Mouse (Mus musculus): ENCODE results near the gene Tmem102. TPM values are rescaled to one million over a fixed set of nuclear protein-coding genes. Genes with fewer than 3 reads are reported as not detected.

Tmem102 gene
- polyA plus RNA-seq, 1 experiment from 2014 or later = 0.65 TPM

DNA sequence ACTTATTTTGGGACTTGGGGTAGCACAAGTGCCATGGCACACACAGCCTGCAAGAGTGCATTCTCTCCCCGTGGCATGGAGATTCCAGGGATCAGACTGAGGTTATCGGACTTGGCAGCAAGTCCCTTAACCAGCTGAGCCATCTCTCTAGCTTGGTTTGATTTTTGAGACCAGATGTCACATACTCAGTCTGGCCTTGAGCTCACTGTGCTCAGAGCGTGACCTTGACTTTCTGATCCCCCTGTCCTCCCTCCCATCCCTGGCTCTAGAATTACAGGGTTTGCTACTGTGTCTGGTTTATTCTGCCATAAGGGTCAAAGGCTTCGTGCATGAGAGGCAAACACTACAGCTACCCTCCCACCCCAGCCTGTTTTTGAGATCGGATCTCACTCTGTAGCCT, 16.0 kb downstream of the Tmem102 start:
- no peaks in the 10 kb centered on the region for H3K4me1 ChIP-seq (replicated peaks; ENCODE audit: control insufficient read depth, insufficient read depth, low read length)
- 72% methylated on average over 5 of the region's 5 CpGs for WGBS
- H3K27ac ChIP-seq (ENCODE audit: low read depth, low read length) = no peak overlapping the region
- H3K9ac ChIP-seq (ENCODE audit: low read length) = no peak overlapping the region
- no peaks in the 10 kb centered on the region for H3K9me3 ChIP-seq (ENCODE audit: control insufficient read depth, low read length)
- no peaks in the 10 kb centered on the region for H3K27me3 ChIP-seq (ENCODE audit: control insufficient read depth, insufficient read depth, low read length)
- ATAC-seq (replicated peaks; ENCODE audit: low FRiP score) (no peak), DNase-seq (ENCODE audit: low spot score) (no peak)
- no peak overlapping the region for H3K4me3 ChIP-seq (ENCODE audit: low read depth, low read length)
- no peaks in the 10 kb centered on the region for H3K36me3 ChIP-seq (ENCODE audit: control insufficient read depth, insufficient read depth, low read length)
- H3K4me2 ChIP-seq (ENCODE audit: low read depth, low read length, severe bottlenecking) = no peak overlapping the region

DNA sequence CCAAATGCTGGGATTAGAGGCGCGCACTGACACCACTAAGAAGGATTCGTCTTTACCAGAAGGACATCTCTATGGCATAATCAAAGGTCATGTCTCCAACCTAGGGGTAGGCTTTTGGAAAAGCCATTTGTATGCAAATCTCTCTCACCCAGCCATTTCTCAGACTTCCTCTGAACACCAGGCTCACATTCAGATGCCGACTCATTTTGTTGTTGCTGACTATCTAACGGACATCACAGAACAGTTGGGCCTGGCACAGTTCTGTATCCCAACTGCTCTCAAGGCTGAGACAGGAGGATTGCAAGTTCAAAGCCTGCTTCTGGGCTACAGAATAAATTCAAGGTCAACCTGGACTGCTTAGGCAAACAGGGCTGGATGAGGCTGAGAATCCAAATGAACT, 18.1 kb downstream of the Tmem102 start:
- no peaks in the 10 kb centered on the region for H3K4me1 ChIP-seq (replicated peaks; ENCODE audit: control insufficient read depth, insufficient read depth, low read length)
- no peaks in the 10 kb centered on the region for H3K36me3 ChIP-seq (ENCODE audit: control insufficient read depth, insufficient read depth, low read length)
- 91% methylated on average over 5 of the region's 5 CpGs for WGBS
- no peak overlapping the region for H3K9ac ChIP-seq (ENCODE audit: low read length)
- ATAC-seq (replicated peaks; ENCODE audit: low FRiP score) (no peak), DNase-seq (ENCODE audit: low spot score) (no peak)
- no peak overlapping the region for H3K4me2 ChIP-seq (ENCODE audit: low read depth, low read length, severe bottlenecking)
- H3K4me3 ChIP-seq (ENCODE audit: low read depth, low read length) = no peak overlapping the region
- H3K9me3 ChIP-seq (ENCODE audit: control insufficient read depth, low read length) = no peaks in the 10 kb centered on the region
- no peak overlapping the region for H3K27ac ChIP-seq (ENCODE audit: low read depth, low read length)
- H3K27me3 ChIP-seq (ENCODE audit: control insufficient read depth, insufficient read depth, low read length) = no peaks in the 10 kb centered on the region

DNA sequence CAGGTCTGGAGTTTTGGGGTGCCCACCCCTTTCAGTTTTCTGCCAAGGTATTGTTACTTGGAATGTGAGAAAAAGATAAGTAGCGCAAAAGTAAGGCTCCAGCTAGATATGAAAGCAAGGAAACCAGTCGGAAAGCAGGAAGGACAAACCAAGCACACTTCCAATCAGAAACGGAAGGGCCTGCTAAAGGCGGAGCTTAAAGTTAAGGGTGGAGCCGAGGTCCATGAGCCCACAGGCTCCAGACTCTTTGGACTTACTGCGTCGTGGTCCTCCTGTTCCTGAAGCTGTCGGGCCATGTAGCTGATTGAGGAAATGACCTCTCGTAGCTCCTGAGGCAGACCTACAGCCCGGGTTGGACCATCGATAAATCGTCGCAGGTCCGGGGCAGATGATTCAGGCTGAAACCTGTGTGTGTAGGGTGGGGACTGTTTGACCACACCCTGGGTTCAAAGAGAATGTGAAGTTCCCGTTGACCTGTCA, 20.6 kb downstream of the Tmem102 start:
- no peaks in the 10 kb centered on the region for H3K9me3 ChIP-seq (ENCODE audit: control insufficient read depth, low read length)
- H3K27me3 ChIP-seq (ENCODE audit: control insufficient read depth, insufficient read depth, low read length) = no peaks in the 10 kb centered on the region
- no peak overlapping the region for H3K9ac ChIP-seq (ENCODE audit: low read length)
- DNase-seq (ENCODE audit: low spot score) (no peak), ATAC-seq (replicated peaks; ENCODE audit: low FRiP score) (no peak)
- H3K4me1 ChIP-seq (replicated peaks; ENCODE audit: control insufficient read depth, insufficient read depth, low read length) = no peaks in the 10 kb centered on the region
- no peak overlapping the region for H3K4me3 ChIP-seq (ENCODE audit: low read depth, low read length)
- no peak overlapping the region for H3K4me2 ChIP-seq (ENCODE audit: low read depth, low read length, severe bottlenecking)
- 47% methylated on average over 15 of the region's 15 CpGs for WGBS
- H3K36me3 ChIP-seq (ENCODE audit: control insufficient read depth, insufficient read depth, low read length) = no peaks in the 10 kb centered on the region
- no peak overlapping the region for H3K27ac ChIP-seq (ENCODE audit: low read depth, low read length)

DNA sequence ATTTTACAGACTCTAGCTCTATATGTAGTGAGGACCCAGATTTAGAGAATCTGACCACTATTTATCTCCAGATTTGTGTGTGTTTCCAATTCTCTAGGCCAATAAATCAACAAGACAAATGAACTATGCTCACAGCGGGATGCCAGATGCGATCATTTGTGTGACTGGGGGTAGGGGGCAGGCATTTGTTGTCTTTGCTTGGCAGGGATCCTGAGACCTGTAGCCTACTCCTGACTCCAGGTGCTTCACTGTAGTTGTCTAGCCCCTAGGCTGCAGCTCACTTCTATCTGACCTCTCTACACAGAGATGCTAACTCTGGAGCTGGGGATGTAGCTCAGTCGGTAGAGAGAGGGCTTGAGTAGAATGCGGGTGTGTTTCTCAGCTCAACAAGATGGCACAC, 23.6 kb downstream of the Tmem102 start:
- no peak overlapping the region for H3K27ac ChIP-seq (ENCODE audit: low read depth, low read length)
- WGBS = 40% methylated on average over 4 of the region's 4 CpGs
- DNase-seq (ENCODE audit: low spot score) = no peak

DNA sequence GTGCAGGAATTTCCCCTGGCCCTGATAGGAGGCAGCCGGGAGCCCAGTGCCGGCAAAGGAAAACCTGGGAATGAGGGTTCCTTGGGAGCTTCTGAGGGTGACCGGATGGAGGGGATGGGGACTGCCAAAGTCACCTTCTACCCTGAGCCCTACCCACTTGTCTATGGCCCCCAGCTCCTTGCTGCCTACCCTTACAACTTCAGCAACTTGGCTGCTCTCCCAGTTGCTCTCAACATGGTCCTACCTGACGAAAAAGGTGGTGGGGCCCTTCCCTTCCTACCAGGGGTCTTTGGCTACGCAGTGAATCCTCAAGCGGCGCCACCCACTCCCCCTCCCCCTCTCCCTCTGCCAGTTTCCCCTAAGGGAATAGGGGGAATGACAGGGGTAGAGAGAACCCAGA, 26.4 kb downstream of the Tmem102 start:
- no peaks in the 10 kb centered on the region for H3K4me1 ChIP-seq (replicated peaks; ENCODE audit: control insufficient read depth, insufficient read depth, low read length)
- no peaks in the 10 kb centered on the region for H3K27me3 ChIP-seq (ENCODE audit: control insufficient read depth, insufficient read depth, low read length)
- H3K9me3 ChIP-seq (ENCODE audit: control insufficient read depth, low read length) = no peaks in the 10 kb centered on the region
- no peak for DNase-seq (ENCODE audit: low spot score)
- WGBS = 41% methylated on average over 6 of the region's 7 CpGs
- H3K36me3 ChIP-seq (ENCODE audit: control insufficient read depth, insufficient read depth, low read length) = no peaks in the 10 kb centered on the region
- no peak for ATAC-seq (replicated peaks; ENCODE audit: low FRiP score)
- H3K27ac ChIP-seq (ENCODE audit: low read depth, low read length) = no peak overlapping the region
- H3K4me2 ChIP-seq (ENCODE audit: low read depth, low read length, severe bottlenecking) = no peak overlapping the region
- H3K9ac ChIP-seq (ENCODE audit: low read length) = no peak overlapping the region
- no peak overlapping the region for H3K4me3 ChIP-seq (ENCODE audit: low read depth, low read length)

More for the DNA sequence above, 23.6 kb downstream of the Tmem102 start:
- Histone ChIP-seq H3K9me3 (ENCODE audit: control insufficient read depth, low read length) (no peaks in the 10 kb centered on the region), H3K4me1 (replicated peaks; ENCODE audit: control insufficient read depth, insufficient read depth, low read length) (no peaks in the 10 kb centered on the region), H3K9ac (ENCODE audit: low read length) (no peak overlapping the region), H3K4me3 (ENCODE audit: low read depth, low read length) (no peak overlapping the region), H3K4me2 (ENCODE audit: low read depth, low read length, severe bottlenecking) (no peak overlapping the region), H3K36me3 (ENCODE audit: control insufficient read depth, insufficient read depth, low read length) (no peaks in the 10 kb centered on the region), H3K27me3 (ENCODE audit: control insufficient read depth, insufficient read depth, low read length) (no peaks in the 10 kb centered on the region)
- ATAC-seq (replicated peaks; ENCODE audit: low FRiP score) = no peak

DNA sequence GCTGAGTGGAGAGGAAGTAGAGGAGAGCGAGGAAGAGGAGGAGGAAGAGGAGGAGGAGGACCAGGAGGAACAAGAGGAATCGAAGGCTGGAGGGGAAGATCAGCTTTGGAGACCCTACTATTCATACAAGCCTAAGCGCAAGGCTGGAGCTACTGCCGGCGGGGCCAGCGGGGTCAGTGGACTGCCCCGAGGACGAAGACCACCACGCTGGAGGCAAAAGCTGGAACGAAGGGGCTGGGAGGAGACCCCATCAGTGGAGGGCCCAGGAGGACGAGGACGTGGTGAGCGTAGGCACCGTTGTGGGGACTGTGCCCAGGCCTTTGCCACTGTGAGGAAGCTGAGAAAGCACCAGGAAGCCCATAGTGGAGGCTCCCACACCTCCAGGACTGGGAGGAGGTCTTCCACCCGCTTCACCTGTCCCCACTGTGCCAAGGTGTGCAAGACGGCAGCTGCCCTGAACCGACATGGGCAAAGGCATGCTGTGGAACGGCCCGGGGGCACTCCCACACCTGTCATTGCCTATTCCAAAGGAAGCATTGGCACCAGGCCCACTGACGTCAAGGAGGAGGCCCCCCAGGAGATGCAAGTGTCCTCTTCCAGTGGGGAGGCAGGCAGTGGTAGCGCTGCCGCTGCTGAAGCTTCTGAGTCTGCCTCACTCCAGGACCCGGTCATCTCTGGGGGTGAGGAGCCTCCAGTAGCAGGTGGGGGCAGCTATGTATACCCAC, 27.0 kb downstream of the Tmem102 start:
- Histone ChIP-seq H3K4me1 (replicated peaks; ENCODE audit: control insufficient read depth, insufficient read depth, low read length) (no peaks in the 10 kb centered on the region), H3K9ac (ENCODE audit: low read length) (no peak overlapping the region), H3K36me3 (ENCODE audit: control insufficient read depth, insufficient read depth, low read length) (no peaks in the 10 kb centered on the region), H3K9me3 (ENCODE audit: control insufficient read depth, low read length) (no peaks in the 10 kb centered on the region), H3K4me3 (ENCODE audit: low read depth, low read length) (no peak overlapping the region), H3K27me3 (ENCODE audit: control insufficient read depth, insufficient read depth, low read length) (no peaks in the 10 kb centered on the region), H3K27ac (ENCODE audit: low read depth, low read length) (no peak overlapping the region), H3K4me2 (ENCODE audit: low read depth, low read length, severe bottlenecking) (no peak overlapping the region)
- no peak for ATAC-seq (replicated peaks; ENCODE audit: low FRiP score)
- WGBS = 73% methylated on average over 23 of the region's 23 CpGs
- DNase-seq (ENCODE audit: low spot score) = no peak

DNA sequence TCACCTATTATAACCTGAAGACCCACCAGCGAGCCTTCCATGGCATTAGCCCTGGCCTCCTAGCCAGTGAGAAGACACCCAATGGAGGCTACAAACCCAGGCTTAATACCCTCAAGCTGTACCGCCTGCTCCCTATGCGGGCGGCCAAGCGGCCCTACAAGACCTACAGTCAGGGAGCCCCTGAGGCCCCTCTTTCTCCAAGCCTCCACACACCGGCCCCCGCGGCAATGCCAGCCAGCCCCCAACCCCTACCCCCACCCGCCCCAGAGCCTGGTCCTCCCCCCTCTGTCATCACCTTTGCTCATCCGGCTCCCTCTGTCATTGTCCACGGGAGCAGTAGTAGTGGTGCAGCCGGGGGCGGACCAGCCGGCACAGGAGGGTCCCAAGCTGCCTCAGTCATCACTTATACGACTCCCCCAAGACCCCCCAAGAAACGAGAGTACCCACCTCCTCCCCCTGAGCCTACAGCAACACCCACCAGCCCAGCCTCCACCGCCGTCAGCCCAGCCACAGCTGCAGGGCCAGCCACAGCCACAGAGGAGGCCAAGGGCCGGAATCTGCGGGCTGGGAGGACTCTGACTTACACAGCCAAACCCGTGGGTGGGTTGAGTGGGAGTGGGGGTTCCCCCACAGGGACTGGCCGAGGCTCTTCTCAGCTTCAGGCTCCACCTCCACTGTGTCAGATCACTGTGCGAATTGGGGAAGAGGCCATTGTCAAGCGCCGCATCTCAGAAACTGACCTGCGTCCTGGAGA, 27.7 kb downstream of the Tmem102 start:
- WGBS = 70% methylated on average over 26 of the region's 26 CpGs
- Histone ChIP-seq H3K4me1 (replicated peaks; ENCODE audit: control insufficient read depth, insufficient read depth, low read length) (no peaks in the 10 kb centered on the region), H3K4me2 (ENCODE audit: low read depth, low read length, severe bottlenecking) (no peak overlapping the region), H3K36me3 (ENCODE audit: control insufficient read depth, insufficient read depth, low read length) (no peaks in the 10 kb centered on the region), H3K4me3 (ENCODE audit: low read depth, low read length) (no peak overlapping the region), H3K9ac (ENCODE audit: low read length) (no peak overlapping the region), H3K27ac (ENCODE audit: low read depth, low read length) (no peak overlapping the region), H3K27me3 (ENCODE audit: control insufficient read depth, insufficient read depth, low read length) (no peaks in the 10 kb centered on the region), H3K9me3 (ENCODE audit: control insufficient read depth, low read length) (no peaks in the 10 kb centered on the region)
- no peak for ATAC-seq (replicated peaks; ENCODE audit: low FRiP score)
- no peak for DNase-seq (ENCODE audit: low spot score)

DNA sequence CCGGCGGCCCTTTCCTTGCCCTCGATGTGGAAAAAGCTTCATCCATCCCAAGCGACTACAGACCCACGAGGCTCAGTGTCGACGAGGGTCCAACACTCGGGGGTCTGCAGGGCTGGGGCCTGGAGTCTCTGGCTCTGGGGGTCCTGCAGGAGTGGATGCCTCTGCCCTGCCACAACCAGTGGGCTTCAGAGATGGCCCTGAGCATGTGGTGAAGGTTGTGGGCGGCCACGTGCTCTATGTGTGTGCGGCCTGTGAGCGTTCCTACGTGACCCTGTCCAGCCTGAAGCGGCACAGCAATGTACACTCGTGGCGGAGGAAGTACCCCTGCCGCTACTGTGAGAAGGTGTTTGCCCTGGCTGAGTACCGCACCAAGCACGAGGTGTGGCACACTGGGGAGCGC, 28.9 kb downstream of the Tmem102 start:
- Histone ChIP-seq H3K9me3 (ENCODE audit: control insufficient read depth, low read length) (no peaks in the 10 kb centered on the region), H3K27me3 (ENCODE audit: control insufficient read depth, insufficient read depth, low read length) (no peaks in the 10 kb centered on the region), H3K9ac (ENCODE audit: low read length) (no peak overlapping the region), H3K4me3 (ENCODE audit: low read depth, low read length) (no peak overlapping the region), H3K27ac (ENCODE audit: low read depth, low read length) (no peak overlapping the region), H3K36me3 (ENCODE audit: control insufficient read depth, insufficient read depth, low read length) (no peaks in the 10 kb centered on the region), H3K4me2 (ENCODE audit: low read depth, low read length, severe bottlenecking) (no peak overlapping the region), H3K4me1 (replicated peaks; ENCODE audit: control insufficient read depth, insufficient read depth, low read length) (no peaks in the 10 kb centered on the region)
- DNase-seq (ENCODE audit: low spot score) (no peak), ATAC-seq (replicated peaks; ENCODE audit: low FRiP score) (no peak)
- WGBS = 85% methylated on average over 20 of the region's 20 CpGs

Data from forebrain, embryonic 11.5 days (tissue).